Comparison of ENCODE assay signal across 8 mouse cellular contexts in the genomic region with DNA sequence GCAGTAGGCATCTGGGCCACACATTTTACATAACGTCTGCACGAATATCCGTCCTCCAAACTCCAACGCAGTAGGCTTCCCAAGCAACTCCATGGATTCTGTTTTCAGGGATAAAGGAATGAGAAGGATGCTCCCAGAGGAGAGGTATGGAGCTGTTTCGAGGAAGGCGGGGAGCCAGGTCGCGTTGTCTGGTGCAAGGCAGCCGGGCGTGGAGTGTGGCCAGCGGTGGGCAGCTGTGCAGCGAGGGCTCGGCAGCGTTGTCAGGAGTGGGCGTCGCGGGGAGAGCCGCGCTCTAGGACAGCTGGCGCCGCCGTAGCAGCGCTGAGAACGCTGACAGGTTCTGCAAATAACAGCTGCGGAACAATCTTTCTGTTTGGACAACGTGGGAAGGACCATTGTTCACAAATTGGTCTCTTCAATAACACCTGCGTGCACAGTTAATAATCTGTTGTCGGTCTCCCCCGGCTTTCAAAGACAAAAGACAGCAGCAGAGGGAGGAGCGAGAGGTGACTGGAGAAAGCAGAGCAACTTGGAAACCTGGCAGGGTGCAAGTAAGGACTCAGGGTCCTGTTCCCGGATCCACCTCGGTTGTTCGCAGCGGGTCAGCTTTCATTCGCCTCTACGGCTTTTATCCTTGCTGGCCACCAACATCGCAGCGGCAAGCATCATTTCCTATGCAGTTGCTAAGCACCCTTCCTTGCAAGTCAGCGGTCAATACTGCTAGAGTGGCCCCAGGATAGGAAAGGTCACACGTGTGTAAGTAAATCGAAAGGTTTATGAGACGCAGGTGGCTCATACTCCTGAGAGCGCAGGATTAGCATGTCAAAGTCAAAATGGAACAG.
DNase-seq lines count a peak whose midpoint lies in the region; ATAC-seq and TF ChIP-seq lines count a peak whose summit lies in the region.

No protein-coding gene starts in this region.

- peak; percentile 86 for DNase-seq in heart, adult 11 months
- DNase-seq in heart, postnatal 25 days (ENCODE audit: low spot score), result no peak
- DNase-seq in brain, adult 2 months (ENCODE audit: low read depth, low spot score), result peak; percentile 78
- peak; percentile 34 for DNase-seq in layer of hippocampus, adult 9-11 months
- no peak for DNase-seq in kidney, postnatal 14 days

- WGBS in small intestine, adult 2 months, result 3% methylated on average over 43 of the region's 43 CpGs

- peaks cover 2% of the 10 kb centered on the region for H3K27me3 ChIP-seq in megakaryocyte, embryonic 14.5 days (replicated peaks)
- 0 out of 2 replicates have a peak, but pooled peaks cover 3% of the 10 kb centered on the region for H3K27me3 ChIP-seq in small intestine, adult 2 months (ENCODE audit: control insufficient read depth, insufficient read depth, low read length)

- no peak overlapping the region for H3K27ac ChIP-seq in small intestine, adult 2 months (ENCODE audit: insufficient read depth, low read depth, low read length)

- H3K4me1 ChIP-seq in megakaryocyte, embryonic 14.5 days, result peaks cover 62% of the 10 kb centered on the region
- peaks cover 17% of the 10 kb centered on the region for H3K4me1 ChIP-seq in small intestine, adult 2 months (ENCODE audit: control insufficient read depth, insufficient read depth, insufficient read length, low read length)

- no peaks in the 10 kb centered on the region for H3K36me3 ChIP-seq in megakaryocyte, embryonic 14.5 days (replicated peaks; ENCODE audit: low read length)
- no peaks in the 10 kb centered on the region for H3K36me3 ChIP-seq in small intestine, adult 2 months (ENCODE audit: control insufficient read depth, insufficient read depth, low read length)

- intact Hi-C loops in heart, postnatal 25 days (cut with DNase I), result loop anchor here (5.0 kb wide), 1 partner anchor 33 kb away; no protein-coding TSS in a partner anchor

- H3K9me3 ChIP-seq in megakaryocyte, embryonic 14.5 days, result no peaks in the 10 kb centered on the region

- TF ChIP-seq CTCF in small intestine, adult 2 months (IDR thresholded peaks at IDR 0.05; ENCODE audit: extremely low read depth, insufficient read length, insufficient replicate concordance, low read depth, low read length), result no peak

- H3K4me3 ChIP-seq in megakaryocyte, embryonic 14.5 days (replicated peaks), result peak overlapping the region; percentile 90
- H3K4me3 ChIP-seq in small intestine, adult 2 months (ENCODE audit: low read depth, low read length), result peak overlapping the region; percentile 51

- no peak for TF ChIP-seq POLR2A in small intestine, adult 2 months (IDR thresholded peaks at IDR 0.05; ENCODE audit: low read depth, low read length)

- ATAC-seq in granulocyte monocyte progenitor cell, adult 5-6 weeks (replicated peaks; ENCODE audit: poor library complexity, severe bottlenecking), result peak; percentile 53; the same call in 1 of the 2 replicates

Comparison
In these comparisons a context has a peak if more than half of its experiments do, and no peak if none do; other contexts are left out.
1. DNase-seq: peak in heart, adult 11 months (single experiment), brain, adult 2 months (single experiment) and layer of hippocampus, adult 9-11 months (single experiment); none in heart, postnatal 25 days (single experiment) and kidney, postnatal 14 days (single experiment).